Mouse (Mus musculus): ENCODE data around the gene Inpp5d.

The Inpp5d gene

DNA sequence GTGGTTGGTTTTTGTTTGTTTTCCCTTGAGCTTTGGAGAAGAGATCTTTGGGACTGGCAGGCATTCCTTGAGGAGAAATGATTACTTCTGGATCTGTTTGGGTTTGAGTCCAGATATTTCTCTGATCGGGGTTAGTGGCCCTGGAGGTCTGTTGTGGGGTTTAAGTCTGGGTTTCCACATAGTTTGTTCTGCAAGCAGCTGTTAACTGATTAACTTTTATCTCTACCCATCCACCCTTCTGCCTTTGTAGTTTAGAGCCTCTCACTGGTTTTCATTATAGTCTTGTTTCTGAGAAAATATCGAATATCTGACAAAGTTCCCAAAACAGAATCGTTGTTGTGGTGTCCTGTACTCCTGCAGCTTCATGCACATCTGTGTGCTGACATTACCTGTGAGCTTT is 143.7 kb downstream of the Inpp5d start:
- no peak for ATAC-seq (ENCODE audit: insufficient number of reproducible peaks, low FRiP score, low TSS enrichment)

DNA sequence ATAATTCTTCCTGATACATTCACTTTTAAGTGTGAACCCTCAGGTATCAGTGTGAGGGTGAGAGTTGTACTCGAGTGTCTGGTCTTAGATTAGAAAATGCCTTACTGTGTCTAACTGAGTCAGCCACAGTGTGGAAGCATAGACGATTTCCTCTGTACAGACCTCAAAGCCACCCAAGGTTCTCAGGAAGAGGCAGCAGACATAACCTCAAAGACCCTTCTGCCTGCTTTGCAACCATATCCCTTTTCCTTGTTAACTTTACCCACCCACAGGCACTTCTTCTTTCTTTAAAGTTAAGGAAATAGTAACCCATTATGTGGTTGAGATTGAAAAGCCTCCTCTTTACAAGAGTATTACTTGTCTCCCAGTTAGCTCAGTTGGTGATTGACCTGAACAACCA is 145.6 kb downstream of the Inpp5d start:
- no peak for ATAC-seq (ENCODE audit: insufficient number of reproducible peaks, low FRiP score, low TSS enrichment)

GRCm38 (mm10) chr1:87766233-87766632 is 146.1 kb downstream of the Inpp5d start:
- no peak for ATAC-seq (ENCODE audit: insufficient number of reproducible peaks, low FRiP score, low TSS enrichment)

- ATAC-seq (ENCODE audit: insufficient number of reproducible peaks, low FRiP score, low TSS enrichment), result no peak
These were observed 149.2 kb downstream of the Inpp5d start for GRCm38 (mm10) chr1:87769263-87769662.
